Mouse (Mus musculus): ENCODE measurements around the gene Stoml3. TPM values are rescaled to one million over a fixed set of nuclear protein-coding genes. Genes with fewer than 3 reads are reported as not detected.

Stoml3 gene
- polyA plus RNA-seq, 1 experiment from 2014 or later, result not detected

- Histone ChIP-seq H3K4me3 (peak overlapping the region; percentile 92), H3K4me1 (replicated peaks) (peaks cover 37% of the 10 kb centered on the region), H3K9me3 (replicated peaks) (no peaks in the 10 kb centered on the region), H3K27me3 (replicated peaks) (no peaks in the 10 kb centered on the region), H3K4me2 (peak overlapping the region; percentile 88), H3K9ac (peak overlapping the region; percentile 92), H3K27ac (ENCODE audit: poor library complexity, severe bottlenecking) (peak overlapping the region; percentile 74), H3K36me3 (peaks cover 22% of the 10 kb centered on the region)
- ATAC-seq (ENCODE audit: insufficient number of reproducible peaks, low FRiP score), result no peak
- WGBS, result 4% methylated on average over 9 of the region's 9 CpGs
Measured at GRCm38 (mm10) chr3:53462701-53463045, 25.8 kb upstream of the Stoml3 start.

- H3K36me3 ChIP-seq, result peaks cover 19% of the 10 kb centered on the region
- H3K4me3 ChIP-seq, result peak within 1 kb of the TSS; percentile 92
- ATAC-seq (ENCODE audit: insufficient number of reproducible peaks, low FRiP score), result peak; percentile 98
- under 1% methylated on average over 52 of the region's 52 CpGs for WGBS
- peaks cover 37% of the 10 kb centered on the region for H3K4me1 ChIP-seq (replicated peaks)
- H3K27me3 ChIP-seq (replicated peaks), result no peaks in the 10 kb centered on the region
- H3K9ac ChIP-seq, result peak within 1 kb of the TSS; percentile 92
- H3K9me3 ChIP-seq (replicated peaks), result no peaks in the 10 kb centered on the region
- H3K4me2 ChIP-seq, result peak within 1 kb of the TSS; percentile 88
- peak within 1 kb of the TSS; percentile 74 for H3K27ac ChIP-seq (ENCODE audit: poor library complexity, severe bottlenecking)
Measured at GRCm38 (mm10) chr3:53463046-53463764, 25.2 kb upstream of the Stoml3 start, which contains the start of the genes Nhlrc3 and Proser1. Nhlrc3 (minus strand) TSS chr3:53463332. Proser1 (plus strand) TSS chr3:53463666.

GRCm38 (mm10) chr3:53463765-53464114 is 24.7 kb upstream of the Stoml3 start:
- Histone ChIP-seq H3K9ac (peak overlapping the region; percentile 92), H3K27ac (ENCODE audit: poor library complexity, severe bottlenecking) (peak overlapping the region; percentile 74), H3K36me3 (peaks cover 18% of the 10 kb centered on the region), H3K9me3 (replicated peaks) (no peaks in the 10 kb centered on the region), H3K4me1 (replicated peaks) (peaks cover 41% of the 10 kb centered on the region), H3K4me3 (peak overlapping the region; percentile 92), H3K27me3 (replicated peaks) (no peaks in the 10 kb centered on the region), H3K4me2 (peak overlapping the region; percentile 88)
- WGBS, result 0% methylated on average over 35 of the region's 35 CpGs
- ATAC-seq (ENCODE audit: insufficient number of reproducible peaks, low FRiP score), result no peak

- Histone ChIP-seq H3K36me3 (peaks cover 20% of the 10 kb centered on the region), H3K9ac (peak overlapping the region; percentile 92), H3K9me3 (replicated peaks) (no peaks in the 10 kb centered on the region), H3K4me1 (replicated peaks) (peaks cover 41% of the 10 kb centered on the region), H3K4me2 (peak overlapping the region; percentile 88), H3K4me3 (peak overlapping the region; percentile 92), H3K27ac (ENCODE audit: poor library complexity, severe bottlenecking) (peak overlapping the region; percentile 74; the same call in 1 of the 2 replicates), H3K27me3 (replicated peaks) (no peaks in the 10 kb centered on the region)
- ATAC-seq (ENCODE audit: insufficient number of reproducible peaks, low FRiP score), result no peak
- 0% methylated on average over 20 of the region's 20 CpGs for WGBS
Measured at GRCm38 (mm10) chr3:53464146-53464698, 24.2 kb upstream of the Stoml3 start.

- H3K27me3 ChIP-seq (replicated peaks), result no peaks in the 10 kb centered on the region
- H3K4me2 ChIP-seq, result peak overlapping the region; percentile 88
- 30% methylated on average over 6 of the region's 6 CpGs for WGBS
- no peak for ATAC-seq (ENCODE audit: insufficient number of reproducible peaks, low FRiP score)
- H3K36me3 ChIP-seq, result peaks cover 19% of the 10 kb centered on the region
- peaks cover 41% of the 10 kb centered on the region for H3K4me1 ChIP-seq (replicated peaks)
- peak overlapping the region; percentile 47 for H3K9ac ChIP-seq
- H3K4me3 ChIP-seq, result peak overlapping the region; percentile 38
- H3K27ac ChIP-seq (ENCODE audit: poor library complexity, severe bottlenecking), result no peak overlapping the region
- no peaks in the 10 kb centered on the region for H3K9me3 ChIP-seq (replicated peaks)
Measured at GRCm38 (mm10) chr3:53465330-53465729, 23.1 kb upstream of the Stoml3 start.

GRCm38 (mm10) chr3:53466481-53466880 is 22.0 kb upstream of the Stoml3 start:
- Histone ChIP-seq H3K9me3 (replicated peaks) (no peaks in the 10 kb centered on the region), H3K9ac (no peak overlapping the region), H3K4me2 (peak overlapping the region; percentile 88), H3K27me3 (replicated peaks) (no peaks in the 10 kb centered on the region), H3K36me3 (peaks cover 30% of the 10 kb centered on the region), H3K27ac (ENCODE audit: poor library complexity, severe bottlenecking) (no peak overlapping the region), H3K4me1 (replicated peaks) (peaks cover 32% of the 10 kb centered on the region), H3K4me3 (0 out of 2 replicates have a peak overlapping the region, but pooled peaks have one; percentile 38)
- ATAC-seq (ENCODE audit: insufficient number of reproducible peaks, low FRiP score), result no peak
- whole genome bisulfite sequencing, result 77% methylated on average over 9 of the region's 9 CpGs

GRCm38 (mm10) chr3:53467356-53467755 is 21.1 kb upstream of the Stoml3 start:
- 80% methylated on average over 5 of the region's 5 CpGs for WGBS
- no peaks in the 10 kb centered on the region for H3K27me3 ChIP-seq (replicated peaks)
- H3K27ac ChIP-seq (ENCODE audit: poor library complexity, severe bottlenecking), result no peak overlapping the region
- ATAC-seq (ENCODE audit: insufficient number of reproducible peaks, low FRiP score), result no peak
- H3K36me3 ChIP-seq, result peaks cover 38% of the 10 kb centered on the region
- H3K4me2 ChIP-seq, result no peak overlapping the region
- H3K9ac ChIP-seq, result no peak overlapping the region
- H3K4me3 ChIP-seq, result no peak overlapping the region
- H3K4me1 ChIP-seq (replicated peaks), result peaks cover 28% of the 10 kb centered on the region
- H3K9me3 ChIP-seq (replicated peaks), result no peaks in the 10 kb centered on the region

GRCm38 (mm10) chr3:53469650-53470049 is 18.8 kb upstream of the Stoml3 start:
- Histone ChIP-seq H3K4me3 (no peak overlapping the region), H3K9me3 (replicated peaks) (no peaks in the 10 kb centered on the region), H3K27me3 (replicated peaks) (no peaks in the 10 kb centered on the region), H3K27ac (ENCODE audit: poor library complexity, severe bottlenecking) (no peak overlapping the region), H3K9ac (no peak overlapping the region), H3K36me3 (peaks cover 61% of the 10 kb centered on the region), H3K4me1 (replicated peaks) (peaks cover 26% of the 10 kb centered on the region), H3K4me2 (no peak overlapping the region)
- no peak for ATAC-seq (ENCODE audit: insufficient number of reproducible peaks, low FRiP score)
- 90% methylated on average over 5 of the region's 5 CpGs for WGBS

GRCm38 (mm10) chr3:53472061-53472460 is 16.4 kb upstream of the Stoml3 start:
- H3K4me2 ChIP-seq, result no peak overlapping the region
- H3K27ac ChIP-seq (ENCODE audit: poor library complexity, severe bottlenecking), result no peak overlapping the region
- WGBS, result 94% methylated on average over 5 of the region's 5 CpGs
- ATAC-seq (ENCODE audit: insufficient number of reproducible peaks, low FRiP score), result no peak
- peaks cover 82% of the 10 kb centered on the region for H3K36me3 ChIP-seq
- no peaks in the 10 kb centered on the region for H3K9me3 ChIP-seq (replicated peaks)
- 0 out of 2 replicates have a peak, but pooled peaks cover 6% of the 10 kb centered on the region for H3K4me1 ChIP-seq (replicated peaks)
- no peak overlapping the region for H3K9ac ChIP-seq
- H3K4me3 ChIP-seq, result no peak overlapping the region
- H3K27me3 ChIP-seq (replicated peaks), result no peaks in the 10 kb centered on the region

- H3K27ac ChIP-seq (ENCODE audit: poor library complexity, severe bottlenecking), result no peak overlapping the region
- H3K27me3 ChIP-seq (replicated peaks), result no peaks in the 10 kb centered on the region
- no peak for ATAC-seq (ENCODE audit: insufficient number of reproducible peaks, low FRiP score)
- peaks cover 94% of the 10 kb centered on the region for H3K36me3 ChIP-seq
- WGBS, result 76% methylated on average over 4 of the region's 4 CpGs
- no peaks in the 10 kb centered on the region for H3K4me1 ChIP-seq (replicated peaks)
- H3K9ac ChIP-seq, result no peak overlapping the region
- no peak overlapping the region for H3K4me2 ChIP-seq
- H3K4me3 ChIP-seq, result no peak overlapping the region
- no peaks in the 10 kb centered on the region for H3K9me3 ChIP-seq (replicated peaks)
Measured at GRCm38 (mm10) chr3:53474179-53474578, 14.3 kb upstream of the Stoml3 start.

GRCm38 (mm10) chr3:53475889-53476288 is 12.6 kb upstream of the Stoml3 start:
- Histone ChIP-seq H3K4me1 (replicated peaks) (no peaks in the 10 kb centered on the region), H3K9me3 (replicated peaks) (no peaks in the 10 kb centered on the region), H3K9ac (no peak overlapping the region), H3K4me2 (no peak overlapping the region), H3K36me3 (peaks cover 93% of the 10 kb centered on the region), H3K4me3 (no peak overlapping the region), H3K27ac (ENCODE audit: poor library complexity, severe bottlenecking) (no peak overlapping the region), H3K27me3 (replicated peaks) (no peaks in the 10 kb centered on the region)
- no peak for ATAC-seq (ENCODE audit: insufficient number of reproducible peaks, low FRiP score)
- WGBS, result 51% methylated on average over 6 of the region's 6 CpGs
